Mouse (Mus musculus): ENCODE results near the gene Ccdc13. TPM values are rescaled to one million over a fixed set of nuclear protein-coding genes. Genes with fewer than 3 reads are reported as not detected.

The Ccdc13 gene
- polyA plus RNA-seq, 1 experiment from 2014 or later: 4.2 TPM

GRCm38 (mm10) chr9:121775951-121776350, 63.3 kb downstream of the Ccdc13 start:
- no peak overlapping the region for H3K9ac ChIP-seq (replicated peaks; ENCODE audit: low read depth, low read length)
- H3K4me2 ChIP-seq (ENCODE audit: low read length): no peak overlapping the region
- H3K27ac ChIP-seq (ENCODE audit: low read length): no peak overlapping the region
- H3K4me3 ChIP-seq (replicated peaks; ENCODE audit: low read length): no peak overlapping the region
- peaks cover 10% of the 10 kb centered on the region for H3K27me3 ChIP-seq (replicated peaks; ENCODE audit: control insufficient read depth, insufficient read depth, low read length)
- 75% methylated on average over 10 of the region's 10 CpGs for WGBS
- H3K4me1 ChIP-seq (replicated peaks; ENCODE audit: control insufficient read depth, insufficient read depth, low read length): peaks cover 7% of the 10 kb centered on the region; the same call in 1 of the 2 replicates
- ATAC-seq: no peak
- H3K9me3 ChIP-seq (ENCODE audit: control insufficient read depth, low read length): no peaks in the 10 kb centered on the region
- H3K36me3 ChIP-seq (ENCODE audit: control insufficient read depth, insufficient read depth): no peaks in the 10 kb centered on the region

GRCm38 (mm10) chr9:121772412-121772811, 66.8 kb downstream of the Ccdc13 start:
- H3K27me3 ChIP-seq (replicated peaks; ENCODE audit: control insufficient read depth, insufficient read depth, low read length): peaks cover 5% of the 10 kb centered on the region; the same call in 1 of the 2 replicates
- H3K4me3 ChIP-seq (replicated peaks; ENCODE audit: low read length): no peak overlapping the region
- H3K9ac ChIP-seq (replicated peaks; ENCODE audit: low read depth, low read length): no peak overlapping the region
- no peaks in the 10 kb centered on the region for H3K4me1 ChIP-seq (replicated peaks; ENCODE audit: control insufficient read depth, insufficient read depth, low read length)
- ATAC-seq: no peak
- no peak overlapping the region for H3K4me2 ChIP-seq (ENCODE audit: low read length)
- 78% methylated on average over 5 of the region's 5 CpGs for WGBS
- H3K9me3 ChIP-seq (ENCODE audit: control insufficient read depth, low read length): no peaks in the 10 kb centered on the region
- no peak overlapping the region for H3K27ac ChIP-seq (ENCODE audit: low read length)
- H3K36me3 ChIP-seq (ENCODE audit: control insufficient read depth, insufficient read depth): peaks cover 4% of the 10 kb centered on the region; the same call in 1 of the 2 replicates

GRCm38 (mm10) chr9:121765166-121765855, 74.0 kb downstream of the Ccdc13 start:
- H3K9ac ChIP-seq (replicated peaks; ENCODE audit: low read depth, low read length): no peak overlapping the region
- H3K9me3 ChIP-seq (ENCODE audit: control insufficient read depth, low read length): no peaks in the 10 kb centered on the region
- H3K27ac ChIP-seq (ENCODE audit: low read length): no peak overlapping the region
- H3K4me2 ChIP-seq (ENCODE audit: low read length): no peak overlapping the region
- ATAC-seq: no peak
- H3K4me1 ChIP-seq (replicated peaks; ENCODE audit: control insufficient read depth, insufficient read depth, low read length): peaks cover 16% of the 10 kb centered on the region
- H3K4me3 ChIP-seq (replicated peaks; ENCODE audit: low read length): no peak overlapping the region
- no peaks in the 10 kb centered on the region for H3K27me3 ChIP-seq (replicated peaks; ENCODE audit: control insufficient read depth, insufficient read depth, low read length)
- H3K36me3 ChIP-seq (ENCODE audit: control insufficient read depth, insufficient read depth): peaks cover 13% of the 10 kb centered on the region; the same call in 1 of the 2 replicates
- 75% methylated on average over 16 of the region's 16 CpGs for WGBS

GRCm38 (mm10) chr9:121763716-121764115, 75.5 kb downstream of the Ccdc13 start:
- no peak overlapping the region for H3K4me2 ChIP-seq (ENCODE audit: low read length)
- peaks cover 22% of the 10 kb centered on the region for H3K4me1 ChIP-seq (replicated peaks; ENCODE audit: control insufficient read depth, insufficient read depth, low read length)
- H3K36me3 ChIP-seq (ENCODE audit: control insufficient read depth, insufficient read depth): peaks cover 13% of the 10 kb centered on the region; the same call in 1 of the 2 replicates
- no peak overlapping the region for H3K9ac ChIP-seq (replicated peaks; ENCODE audit: low read depth, low read length)
- no peaks in the 10 kb centered on the region for H3K27me3 ChIP-seq (replicated peaks; ENCODE audit: control insufficient read depth, insufficient read depth, low read length)
- no peak overlapping the region for H3K27ac ChIP-seq (ENCODE audit: low read length)
- H3K9me3 ChIP-seq (ENCODE audit: control insufficient read depth, low read length): no peaks in the 10 kb centered on the region
- no peak overlapping the region for H3K4me3 ChIP-seq (replicated peaks; ENCODE audit: low read length)
- 88% methylated on average over 19 of the region's 19 CpGs for WGBS
- ATAC-seq: no peak

- ATAC-seq: no peak
- Histone ChIP-seq H3K4me3 (replicated peaks; ENCODE audit: low read length) (no peak overlapping the region), H3K27ac (ENCODE audit: low read length) (no peak overlapping the region), H3K9ac (replicated peaks; ENCODE audit: low read depth, low read length) (no peak overlapping the region), H3K4me2 (ENCODE audit: low read length) (no peak overlapping the region), H3K27me3 (replicated peaks; ENCODE audit: control insufficient read depth, insufficient read depth, low read length) (no peaks in the 10 kb centered on the region), H3K4me1 (replicated peaks; ENCODE audit: control insufficient read depth, insufficient read depth, low read length) (peaks cover 27% of the 10 kb centered on the region), H3K9me3 (ENCODE audit: control insufficient read depth, low read length) (no peaks in the 10 kb centered on the region), H3K36me3 (ENCODE audit: control insufficient read depth, insufficient read depth) (peaks cover 13% of the 10 kb centered on the region; the same call in 1 of the 2 replicates)
- WGBS: 90% methylated on average over 25 of the region's 25 CpGs
Measured at GRCm38 (mm10) chr9:121762761-121763160, 76.5 kb downstream of the Ccdc13 start.

- no peaks in the 10 kb centered on the region for H3K9me3 ChIP-seq (ENCODE audit: control insufficient read depth, low read length)
- no peak overlapping the region for H3K9ac ChIP-seq (replicated peaks; ENCODE audit: low read depth, low read length)
- H3K4me2 ChIP-seq (ENCODE audit: low read length): no peak overlapping the region
- WGBS: 86% methylated on average over 10 of the region's 10 CpGs
- no peak for ATAC-seq
- peaks cover 27% of the 10 kb centered on the region for H3K4me1 ChIP-seq (replicated peaks; ENCODE audit: control insufficient read depth, insufficient read depth, low read length)
- H3K36me3 ChIP-seq (ENCODE audit: control insufficient read depth, insufficient read depth): peaks cover 10% of the 10 kb centered on the region; the same call in 1 of the 2 replicates
- H3K27ac ChIP-seq (ENCODE audit: low read length): no peak overlapping the region
- H3K27me3 ChIP-seq (replicated peaks; ENCODE audit: control insufficient read depth, insufficient read depth, low read length): no peaks in the 10 kb centered on the region
- H3K4me3 ChIP-seq (replicated peaks; ENCODE audit: low read length): no peak overlapping the region
Measured at GRCm38 (mm10) chr9:121762248-121762647, 77.0 kb downstream of the Ccdc13 start.

- H3K9ac ChIP-seq (replicated peaks; ENCODE audit: low read depth, low read length): no peak overlapping the region; the same call in 1 of the 2 replicates
- H3K9me3 ChIP-seq (ENCODE audit: control insufficient read depth, low read length): no peaks in the 10 kb centered on the region
- 74% methylated on average over 8 of the region's 8 CpGs for WGBS
- H3K4me2 ChIP-seq (ENCODE audit: low read length): no peak overlapping the region
- H3K27me3 ChIP-seq (replicated peaks; ENCODE audit: control insufficient read depth, insufficient read depth, low read length): no peaks in the 10 kb centered on the region
- H3K4me1 ChIP-seq (replicated peaks; ENCODE audit: control insufficient read depth, insufficient read depth, low read length): peaks cover 27% of the 10 kb centered on the region
- no peak for ATAC-seq
- H3K27ac ChIP-seq (ENCODE audit: low read length): no peak overlapping the region
- peaks cover 10% of the 10 kb centered on the region; the same call in 1 of the 2 replicates for H3K36me3 ChIP-seq (ENCODE audit: control insufficient read depth, insufficient read depth)
- H3K4me3 ChIP-seq (replicated peaks; ENCODE audit: low read length): no peak overlapping the region
Measured at GRCm38 (mm10) chr9:121761787-121762186, 77.5 kb downstream of the Ccdc13 start.

- 46% methylated on average over 10 of the region's 10 CpGs for whole genome bisulfite sequencing
- H3K36me3 ChIP-seq (ENCODE audit: control insufficient read depth, insufficient read depth): peaks cover 10% of the 10 kb centered on the region; the same call in 1 of the 2 replicates
- H3K4me2 ChIP-seq (ENCODE audit: low read length): peak overlapping the region; percentile 88
- no peak overlapping the region for H3K27ac ChIP-seq (ENCODE audit: low read length)
- no peaks in the 10 kb centered on the region for H3K9me3 ChIP-seq (ENCODE audit: control insufficient read depth, low read length)
- H3K9ac ChIP-seq (replicated peaks; ENCODE audit: low read depth, low read length): peak overlapping the region; percentile 92
- no peaks in the 10 kb centered on the region for H3K27me3 ChIP-seq (replicated peaks; ENCODE audit: control insufficient read depth, insufficient read depth, low read length)
- no peak for ATAC-seq
- H3K4me3 ChIP-seq (replicated peaks; ENCODE audit: low read length): peak overlapping the region; percentile 94
- H3K4me1 ChIP-seq (replicated peaks; ENCODE audit: control insufficient read depth, insufficient read depth, low read length): peaks cover 27% of the 10 kb centered on the region
Measured at GRCm38 (mm10) chr9:121761091-121761665, 78.1 kb downstream of the Ccdc13 start.

- peak overlapping the region; percentile 65; the same call in 1 of the 2 replicates for H3K27ac ChIP-seq (ENCODE audit: low read length)
- peak overlapping the region; percentile 94 for H3K4me3 ChIP-seq (replicated peaks; ENCODE audit: low read length)
- H3K4me1 ChIP-seq (replicated peaks; ENCODE audit: control insufficient read depth, insufficient read depth, low read length): peaks cover 27% of the 10 kb centered on the region
- peak overlapping the region; percentile 88 for H3K4me2 ChIP-seq (ENCODE audit: low read length)
- H3K36me3 ChIP-seq (ENCODE audit: control insufficient read depth, insufficient read depth): peaks cover 10% of the 10 kb centered on the region
- 2% methylated on average over 39 of the region's 43 CpGs for WGBS
- H3K9ac ChIP-seq (replicated peaks; ENCODE audit: low read depth, low read length): peak overlapping the region; percentile 92
- no peaks in the 10 kb centered on the region for H3K27me3 ChIP-seq (replicated peaks; ENCODE audit: control insufficient read depth, insufficient read depth, low read length)
- ATAC-seq: peak; percentile 18
- H3K9me3 ChIP-seq (ENCODE audit: control insufficient read depth, low read length): no peaks in the 10 kb centered on the region
Measured at GRCm38 (mm10) chr9:121760271-121761090, 78.8 kb downstream of the Ccdc13 start.
